Mouse (Mus musculus) megakaryocyte progenitor cell, adult 5-6 weeks (primary cell): Measurements from ENCODE around the gene Fgfrl1. TPM values are rescaled to one million over a fixed set of nuclear protein-coding genes. Genes with fewer than 3 reads are reported as not detected.

ENCODE experiments used
- ATAC-seq: replicated peaks from 2 replicates; pipeline ENCODE4 v1.8.0; 2016; ENCODE audit warnings: mild to moderate bottlenecking, moderate TSS enrichment, inconsistent platforms; ENCODE audit not compliant: poor library complexity
- total RNA-seq, 2 experiments: library from RNA; stranded (forward) in 1 of 2; stranded (reverse) in 1 of 2; fragments of 157-497, 149-512 nt in 1 of 2; fragments of 200-1000 nt in 1 of 2; gene quantifications; 2 replicates each; pipeline versions ENCODE4 v1.2.3 to v1.2.4; 2015 to 2017

Fgfrl1 gene
- total RNA-seq, 2 experiments from 2014 or later: 1.7 to 2.3 TPM

DNA sequence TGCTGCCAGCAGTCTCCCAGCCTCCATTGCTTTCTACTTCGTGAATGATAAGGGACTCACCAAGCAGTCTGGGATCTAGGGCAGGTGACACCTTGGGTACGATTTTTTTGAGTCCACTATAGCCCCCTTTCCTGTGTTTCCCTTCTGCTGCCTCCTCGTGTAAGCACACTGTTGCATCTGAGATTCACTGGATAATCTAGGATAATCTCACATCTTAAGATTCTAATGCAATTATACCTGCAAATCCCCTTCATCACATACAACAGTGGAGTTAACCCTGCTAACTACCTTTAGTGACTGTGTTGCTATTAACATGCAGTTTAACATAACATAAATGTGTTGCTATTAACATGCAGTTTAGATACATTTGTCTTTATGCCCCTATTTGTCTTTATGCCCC lies 27.1 kb upstream of the Fgfrl1 start:
- no peak for ATAC-seq

DNA sequence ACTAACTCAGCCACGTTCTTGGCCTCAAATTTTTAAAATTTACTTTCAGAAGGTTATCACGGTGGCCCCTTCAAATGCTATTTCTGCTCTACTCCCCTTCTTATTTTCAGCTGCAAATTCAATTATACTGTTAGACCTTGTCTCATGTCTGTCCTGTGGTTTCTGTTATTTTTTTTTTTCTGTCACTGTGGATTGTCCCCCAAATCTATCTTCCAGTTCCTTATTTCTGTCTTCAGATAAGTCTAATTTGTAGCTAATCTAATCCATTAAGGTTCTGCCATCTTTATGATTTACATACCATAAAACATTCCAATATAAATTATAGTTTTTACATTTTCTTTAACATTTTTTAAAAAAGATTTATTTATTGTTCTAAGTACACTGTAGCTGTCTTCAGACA lies 24.8 kb upstream of the Fgfrl1 start:
- ATAC-seq: no peak

DNA sequence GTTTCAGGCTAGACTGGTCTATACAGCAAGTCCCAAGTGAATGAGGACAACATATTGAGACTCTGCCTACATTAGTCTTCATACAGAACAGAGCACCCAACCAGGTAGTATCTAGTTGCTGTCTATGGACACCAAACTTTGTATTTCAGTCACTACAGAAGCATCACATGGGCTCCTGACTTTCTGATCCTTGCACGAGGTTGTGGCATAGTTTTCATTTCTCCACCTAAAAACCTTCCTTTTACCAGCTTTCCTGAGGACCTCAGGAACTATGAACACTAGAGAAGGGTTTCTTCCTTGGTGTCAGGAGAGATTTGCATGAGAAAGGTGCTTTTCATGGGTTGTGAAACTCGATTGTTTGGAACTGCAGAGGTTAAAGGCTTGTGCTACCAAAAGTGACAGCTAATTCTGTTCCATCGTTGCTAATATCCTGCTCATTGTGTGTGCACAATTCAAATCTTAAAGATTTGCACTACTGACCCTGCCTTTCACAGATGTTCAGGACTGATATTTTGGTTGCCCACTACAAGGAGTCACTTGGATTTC lies 23.7 kb upstream of the Fgfrl1 start:
- no peak for ATAC-seq

- ATAC-seq: peak; percentile 68
Observed at GRCm38 (mm10) chr5:108668977-108669936, 22.9 kb upstream of the Fgfrl1 start, which contains the start of gene Dgkq. Dgkq (minus strand) TSS chr5:108669672.

GRCm38 (mm10) chr5:108669986-108670385 lies 22.2 kb upstream of the Fgfrl1 start:
- no peak for ATAC-seq

DNA sequence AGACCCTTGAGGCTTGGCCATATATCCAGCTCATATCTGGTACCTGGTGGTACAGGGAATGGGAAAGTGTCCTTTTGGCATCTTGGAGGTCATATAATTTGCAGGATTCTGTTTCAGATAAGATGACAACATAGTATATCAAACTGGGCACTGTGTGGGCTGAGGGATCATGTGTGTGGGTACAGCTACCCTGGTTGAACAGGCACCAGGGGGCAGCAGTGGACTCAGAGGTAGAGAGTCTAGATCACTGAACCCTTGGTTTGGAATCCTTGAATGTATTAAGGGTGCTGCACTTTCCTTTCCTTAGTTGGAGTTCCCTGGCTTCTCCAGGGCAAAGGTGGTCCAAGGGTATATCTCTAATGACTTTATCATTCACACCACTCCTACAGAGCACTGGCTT lies 21.4 kb upstream of the Fgfrl1 start:
- peak; percentile 53 for ATAC-seq

GRCm38 (mm10) chr5:108671757-108672156 lies 20.4 kb upstream of the Fgfrl1 start:
- ATAC-seq: no peak

- ATAC-seq: no peak
Observed at GRCm38 (mm10) chr5:108674624-108675023, 17.6 kb upstream of the Fgfrl1 start.

DNA sequence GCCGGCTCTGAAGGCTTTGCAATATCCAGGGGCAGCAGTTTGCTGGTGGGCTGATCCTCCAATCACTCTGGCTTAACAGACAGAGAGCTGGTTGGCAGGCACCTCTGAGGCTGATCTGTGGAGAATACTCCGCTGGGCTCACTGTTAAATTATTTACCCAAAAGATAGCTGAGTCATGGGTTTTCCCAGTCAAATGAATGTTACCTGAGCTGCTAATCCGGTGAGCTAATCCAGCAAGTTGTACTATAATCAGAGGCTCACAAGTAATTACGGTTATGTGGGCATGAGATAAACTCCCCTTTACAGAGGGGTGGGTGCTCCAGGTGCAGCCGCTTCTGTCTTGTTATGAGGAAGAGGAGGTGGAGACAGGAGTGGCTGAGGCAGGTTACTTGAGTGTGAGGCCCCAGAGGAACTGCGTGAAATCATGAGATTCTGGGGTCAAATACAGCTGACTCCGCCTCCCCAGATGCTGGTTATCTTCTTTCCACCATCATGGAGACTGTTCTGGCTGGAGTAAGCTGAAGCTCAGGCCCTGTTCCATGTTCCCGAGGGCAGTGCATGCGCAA lies 16.8 kb upstream of the Fgfrl1 start, which contains the start of gene Slc26a1:
Gene Slc26a1, minus strand, starts transcription at position 319 of the 566 bp plus-strand sequence.
- peak; percentile 33 for ATAC-seq

- peak; percentile 62 for ATAC-seq
Observed at GRCm38 (mm10) chr5:108676772-108677498, 15.2 kb upstream of the Fgfrl1 start.

DNA sequence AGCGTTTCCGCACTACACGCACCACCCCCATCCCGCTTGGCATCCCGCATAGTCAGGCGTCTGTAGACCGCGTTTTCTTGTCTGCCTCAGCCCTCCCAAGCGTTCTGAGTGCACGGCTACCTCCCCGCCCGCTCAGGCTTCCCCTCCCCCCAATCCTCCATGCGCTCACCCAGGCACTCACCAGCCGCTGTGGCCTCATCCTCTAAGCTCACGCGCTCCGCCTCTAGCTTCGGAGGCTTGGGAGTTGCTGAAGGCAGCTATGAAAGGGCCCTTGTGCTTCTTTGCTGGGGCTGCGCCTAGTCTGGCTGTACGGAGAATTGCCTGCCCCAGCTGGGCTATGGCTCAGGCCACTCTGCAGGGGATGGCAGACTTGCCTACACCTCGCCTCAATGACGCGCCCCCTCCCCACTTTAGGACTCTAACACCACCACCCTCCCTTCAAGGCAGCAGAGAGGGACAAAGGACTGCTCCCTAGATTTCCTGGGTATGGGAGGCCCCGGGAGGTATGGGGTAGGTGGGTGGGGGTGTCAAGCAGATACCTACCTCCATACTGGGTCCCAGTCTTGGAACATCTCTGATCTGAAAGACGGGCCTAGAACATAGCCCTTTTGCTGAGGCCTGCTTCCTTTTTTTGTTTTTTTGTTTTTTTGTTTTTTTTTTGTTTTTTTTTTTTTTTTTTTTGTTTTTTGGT lies 14.4 kb upstream of the Fgfrl1 start:
- ATAC-seq: peak; percentile 27

DNA sequence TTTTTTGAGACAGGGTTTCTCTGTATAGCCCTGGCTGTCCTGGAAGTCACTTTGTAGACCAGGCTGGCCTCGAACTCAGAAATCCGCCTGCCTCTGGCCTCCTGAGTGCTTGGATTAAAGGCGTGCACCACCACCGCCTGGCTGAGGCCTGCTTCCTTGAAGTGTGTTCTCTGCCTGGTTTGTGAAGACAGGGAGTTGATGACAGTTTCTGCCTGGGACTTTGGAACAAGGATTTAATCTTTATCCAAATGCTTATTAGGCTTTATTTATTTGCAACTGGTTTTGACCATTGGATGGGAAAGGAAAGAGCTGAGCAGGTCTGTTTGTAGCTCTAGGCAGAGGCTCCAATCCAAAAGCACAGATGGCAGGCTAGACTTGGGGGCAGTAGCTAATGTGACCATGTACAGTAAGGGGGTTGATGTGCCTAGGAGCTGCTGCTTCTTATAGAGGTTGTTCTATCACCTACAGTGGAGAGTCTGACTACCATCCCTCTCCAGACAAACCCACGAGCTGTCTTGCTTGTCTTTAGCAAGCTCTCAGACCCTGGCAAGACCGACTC lies 13.8 kb upstream of the Fgfrl1 start:
- no peak for ATAC-seq

GRCm38 (mm10) chr5:108679909-108680308 lies 12.3 kb upstream of the Fgfrl1 start:
- 0 out of 2 replicates have a peak, but pooled peaks have one; percentile 14 for ATAC-seq

- ATAC-seq: no peak
Observed at GRCm38 (mm10) chr5:108680871-108681270, 11.3 kb upstream of the Fgfrl1 start.

GRCm38 (mm10) chr5:108689091-108689490 lies 3.1 kb upstream of the Fgfrl1 start:
- no peak for ATAC-seq

GRCm38 (mm10) chr5:108691152-108691551 lies 1.0 kb upstream of the Fgfrl1 start:
- ATAC-seq: peak; percentile 37

- peak; percentile 77 for ATAC-seq
Observed at GRCm38 (mm10) chr5:108693872-108694288, 1.7 kb downstream of the Fgfrl1 start.

- peak; percentile 45 for ATAC-seq
Observed at GRCm38 (mm10) chr5:108694352-108695261, 2.4 kb downstream of the Fgfrl1 start.

DNA sequence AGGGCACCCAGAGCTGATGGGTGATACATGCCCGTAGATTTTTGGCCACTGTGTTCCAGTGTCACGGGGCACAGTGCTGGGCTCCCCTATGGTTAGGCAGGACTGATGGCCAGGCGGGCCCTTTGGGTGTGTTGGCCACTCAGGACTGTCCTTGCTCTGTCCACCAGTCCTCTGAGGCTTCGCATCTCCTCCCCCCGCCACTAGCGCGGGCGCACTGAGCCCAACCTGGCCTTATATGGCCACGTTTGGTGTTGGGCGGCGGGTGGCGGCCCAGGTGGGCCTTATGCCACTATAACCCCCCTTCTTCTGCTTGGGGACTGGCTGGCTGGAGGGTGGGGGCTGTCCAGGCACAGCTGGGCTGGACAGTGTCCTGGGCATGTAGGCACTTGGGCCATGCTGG lies 3.7 kb downstream of the Fgfrl1 start:
- no peak for ATAC-seq
